Mouse (Mus musculus): Measurements from ENCODE around the gene Nmu.

The Nmu gene

GRCm38 (mm10) chr5:76308206-76308605 lies 55.4 kb downstream of the Nmu start:
- DNase-seq = no peak

DNA sequence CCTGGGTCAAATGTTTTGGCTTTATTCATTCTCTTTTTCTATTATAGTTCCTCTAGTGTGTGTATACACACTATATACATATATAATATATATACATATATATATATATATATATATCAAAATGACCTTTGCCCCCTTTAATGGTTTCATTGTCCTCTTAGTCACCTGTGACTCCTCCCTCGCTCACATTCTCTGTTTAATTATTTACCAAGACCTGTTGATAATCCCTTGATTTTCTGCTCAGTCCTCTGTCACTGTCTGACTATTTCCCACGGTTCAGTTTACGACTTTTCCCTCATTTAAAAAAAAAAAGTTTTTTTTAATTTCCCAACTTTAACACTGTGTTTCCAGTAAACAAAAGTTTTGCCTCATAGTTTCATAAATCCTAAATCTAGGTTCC lies 57.3 kb downstream of the Nmu start:
- no peak for DNase-seq

DNA sequence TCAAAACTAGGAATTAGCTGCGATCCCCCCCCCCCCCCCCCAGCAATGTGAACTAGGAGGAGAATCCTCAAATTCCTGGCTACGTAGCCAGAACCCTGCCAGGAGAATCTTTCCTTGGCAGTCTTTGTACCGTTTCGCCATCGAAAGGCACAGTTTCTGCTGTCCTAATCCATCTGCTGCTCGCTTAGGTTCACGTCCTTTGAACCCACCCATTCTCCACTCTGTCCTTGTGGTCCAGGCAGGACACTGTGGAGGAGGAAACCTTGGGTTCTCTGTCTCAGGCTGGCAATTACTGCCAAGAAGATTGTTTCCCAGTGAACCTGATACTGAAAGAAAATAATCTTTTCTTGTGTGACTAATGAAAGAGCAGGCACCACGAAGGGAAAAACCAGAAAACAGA lies 58.0 kb downstream of the Nmu start:
- peak; percentile 21 to 22 for DNase-seq

DNA sequence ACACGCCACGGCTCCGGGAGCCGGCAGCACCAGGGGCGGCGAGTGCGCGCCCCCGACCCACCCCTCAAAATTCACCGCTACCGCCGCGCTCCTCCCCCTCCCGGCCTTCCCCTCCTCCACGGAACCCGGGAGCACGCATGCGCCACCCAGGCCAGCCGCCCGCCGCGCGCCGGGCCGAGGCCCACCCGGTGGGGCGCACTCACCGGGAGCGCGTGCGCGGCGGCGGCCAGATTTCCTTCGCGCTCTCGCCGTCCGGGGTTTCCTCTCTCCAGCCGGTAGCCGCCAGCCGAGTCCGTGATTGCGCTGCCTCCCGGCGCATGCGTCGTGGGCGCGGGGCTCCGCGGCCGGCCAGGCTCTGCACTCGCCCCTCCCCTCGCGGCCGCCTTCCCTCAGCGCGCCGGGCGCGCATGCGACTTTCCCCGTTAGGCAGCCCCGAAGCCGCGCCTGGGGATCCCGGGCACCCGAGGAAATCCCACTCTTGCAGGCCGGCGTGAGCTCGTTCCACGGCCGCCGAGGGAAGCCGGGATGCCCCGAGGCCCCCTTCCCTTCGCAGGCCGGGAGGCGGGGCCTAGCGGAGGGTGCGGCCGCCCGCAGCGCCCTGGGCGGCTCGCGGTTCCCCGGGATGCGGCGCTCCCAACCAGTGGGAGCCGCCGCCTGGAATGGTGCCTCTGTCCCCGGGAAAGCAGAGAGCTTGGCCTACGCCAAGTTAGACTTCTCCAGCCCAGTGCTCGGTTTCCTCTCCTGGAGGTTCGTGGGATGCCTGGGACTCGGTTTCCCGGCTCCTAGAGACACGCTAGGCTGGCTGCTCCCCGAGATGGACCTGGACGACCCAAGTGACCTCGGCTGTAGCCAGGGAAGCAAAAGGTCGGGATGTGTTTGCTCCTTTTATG lies 58.9 kb downstream of the Nmu start, which contains the start of gene Clock:
Gene Clock, minus strand, starts transcription at position 341 of the 890 bp plus-strand sequence.
- DNase-seq = peak; percentile 90 to 96

DNA sequence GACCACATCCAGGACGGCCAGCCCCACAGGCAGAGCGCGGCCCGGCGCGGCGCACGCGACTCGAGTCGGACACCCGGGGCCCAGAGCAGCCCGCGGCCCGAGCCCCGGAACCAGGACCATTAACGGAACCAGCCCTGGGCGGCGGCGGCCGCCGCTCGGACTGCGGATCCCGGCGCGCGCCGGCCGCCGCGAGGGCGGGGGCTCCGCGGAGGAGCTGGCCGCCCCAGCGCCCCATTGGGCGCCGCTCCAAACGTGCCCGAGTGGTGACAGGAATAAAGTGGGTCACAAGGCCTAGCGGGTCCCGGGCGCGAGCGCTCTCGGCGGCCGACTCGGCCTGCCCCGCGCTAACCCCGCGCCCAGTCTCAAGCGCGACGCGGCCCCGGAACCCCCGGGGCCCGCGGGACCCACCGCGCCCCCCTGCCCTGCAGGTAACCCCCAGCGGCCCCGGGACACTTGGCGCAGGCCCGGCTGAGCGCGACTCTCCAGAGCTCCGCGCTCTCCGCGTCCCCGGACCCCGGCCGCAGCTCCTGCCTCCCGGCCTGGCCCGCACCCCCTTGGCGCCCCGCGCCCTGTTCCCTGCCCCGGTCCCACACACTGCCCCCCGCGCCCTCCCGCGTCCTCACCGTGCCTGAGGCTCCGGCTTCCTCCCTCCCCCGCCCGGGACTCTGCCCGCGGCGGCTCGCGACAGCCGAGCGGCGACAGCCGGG lies 59.7 kb downstream of the Nmu start:
- peak; percentile 88 to 93 for DNase-seq

GRCm38 (mm10) chr5:76303379-76303744 lies 60.2 kb downstream of the Nmu start:
- DNase-seq = no peak

- no peak for DNase-seq
Observed at GRCm38 (mm10) chr5:76302009-76302408, 61.6 kb downstream of the Nmu start.

- DNase-seq = peak; percentile 38
Observed at GRCm38 (mm10) chr5:76289234-76289691, 74.3 kb downstream of the Nmu start.

GRCm38 (mm10) chr5:76288256-76288655 lies 75.3 kb downstream of the Nmu start:
- DNase-seq = no peak

DNA sequence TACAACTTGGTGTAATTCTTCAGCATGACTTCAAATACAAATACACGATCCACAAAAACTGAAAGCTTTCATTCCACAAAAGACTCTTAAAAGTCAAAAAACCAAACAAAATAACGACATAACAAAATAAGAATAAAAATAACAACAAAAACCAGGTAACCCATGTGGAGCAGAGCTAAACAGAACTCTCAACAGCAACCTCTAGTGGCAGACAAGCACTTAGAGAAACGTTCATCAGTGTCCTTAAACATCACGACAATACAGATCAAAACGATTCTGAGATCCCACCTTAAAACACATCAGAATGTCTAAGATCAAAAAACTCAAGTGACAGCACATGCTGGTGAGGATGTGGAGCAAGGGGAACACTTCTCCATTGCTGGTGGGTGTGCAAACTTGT lies 76.5 kb downstream of the Nmu start:
- DNase-seq = no peak

DNA sequence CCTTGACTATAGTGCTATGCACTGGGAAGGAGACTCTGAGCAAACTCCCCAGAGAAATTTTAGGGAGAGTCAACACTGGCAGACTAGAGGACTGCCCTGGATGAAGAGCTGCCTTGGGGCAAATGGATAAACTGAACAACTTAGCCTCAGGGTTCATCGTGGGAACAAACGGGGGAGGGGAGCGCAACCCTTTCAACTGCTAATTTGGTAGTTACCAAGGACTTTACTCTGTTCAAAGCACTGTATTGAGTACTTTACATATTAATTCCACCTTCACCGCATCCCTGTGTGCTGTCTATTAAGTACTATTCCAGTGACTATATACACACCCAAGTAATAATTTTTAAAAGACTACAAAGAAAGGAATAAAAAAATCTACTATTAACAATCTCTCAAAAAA lies 77.9 kb downstream of the Nmu start:
- DNase-seq = no peak

GRCm38 (mm10) chr5:76283890-76284289 lies 79.7 kb downstream of the Nmu start:
- no peak for DNase-seq

All from cerebellum, adult 18-20 months (tissue).